Mouse (Mus musculus) adrenal gland, postnatal 0 days (tissue): ENCODE measurements around the gene Sema4f. TPM values are rescaled to one million over a fixed set of nuclear protein-coding genes. Genes with fewer than 3 reads are reported as not detected.

ENCODE experiments used
- polyA plus RNA-seq: library from polyadenylated mRNA; unstranded; fragments of >200 nt; fragmentation: Nextera tagmentation; extraction: Ambion mirVana; gene quantifications from 2 replicates; pipeline ENCODE4 v1.2.1, GENCODE M21; 2015

The Sema4f gene
- 1.8 and 6.6 TPM in 2 replicates for polyA plus RNA-seq

GRCm38 (mm10) chr6:82939167-82939912, at the start of gene Sema4f:
Sema4f (minus strand) TSS chr6:82939769.

GRCm38 (mm10) chr6:82946651-82947050, 7.1 kb upstream of the Sema4f start, which contains the start of gene M1ap:
M1ap (plus strand) TSS chr6:82946902.

Other genes starting within 250 kb of the Sema4f start
- 96.4 and 98.7 TPM in 2 replicates for gene Pole4, start 234.4 kb downstream of the Sema4f start, polyA plus RNA-seq
- 1.1 and 2.3 TPM in 2 replicates for gene Hk2, start 165.3 kb downstream of the Sema4f start, polyA plus RNA-seq
- 0.95 and 1.8 TPM in 2 replicates for gene M1ap, start 7.1 kb upstream of the Sema4f start, polyA plus RNA-seq
- 10.4 and 13.8 TPM in 2 replicates for gene Dok1, start 93.7 kb upstream of the Sema4f start, polyA plus RNA-seq
- gene Loxl3, start 94.4 kb upstream of the Sema4f start, polyA plus RNA-seq: 8.0 and 10.3 TPM in 2 replicates
- 125 and 198 TPM in 2 replicates for gene Aup1, start 114.8 kb upstream of the Sema4f start, polyA plus RNA-seq
- 72.7 and 85.4 TPM in 2 replicates for gene Htra2, start 115.5 kb upstream of the Sema4f start, polyA plus RNA-seq
- 2.2 and 2.9 TPM in 2 replicates for gene Dqx1, start 118.1 kb upstream of the Sema4f start, polyA plus RNA-seq
- gene Tlx2, start 130.5 kb upstream of the Sema4f start, polyA plus RNA-seq: 47.4 and 57.0 TPM in 2 replicates
- gene Pcgf1, start 138.1 kb upstream of the Sema4f start, polyA plus RNA-seq: 77.1 and 86.5 TPM in 2 replicates
- gene Lbx2, start 146.6 kb upstream of the Sema4f start, polyA plus RNA-seq: 32.9 and 50.3 TPM in 2 replicates
- gene Ccdc142, start 161.8 kb upstream of the Sema4f start, polyA plus RNA-seq: 1.6 and 5.7 TPM in 2 replicates
- gene Gm42688, start 161.8 kb upstream of the Sema4f start, polyA plus RNA-seq: 2.5 and 5.4 TPM in 2 replicates
- gene Mrpl53, start 169.3 kb upstream of the Sema4f start, polyA plus RNA-seq: 177 and 257 TPM in 2 replicates
- 25.9 and 42.3 TPM in 2 replicates for gene Mogs, start 175.7 kb upstream of the Sema4f start, polyA plus RNA-seq
- 78.7 and 93.8 TPM in 2 replicates for gene Wbp1, start 181.8 kb upstream of the Sema4f start, polyA plus RNA-seq
- gene Ino80b, start 185.7 kb upstream of the Sema4f start, polyA plus RNA-seq: 13.7 and 17.2 TPM in 2 replicates
- gene Rtkn, start 195.7 kb upstream of the Sema4f start, polyA plus RNA-seq: 16.9 and 27.2 TPM in 2 replicates
- gene Wdr54, start 216.6 kb upstream of the Sema4f start, polyA plus RNA-seq: 2.9 and 4.3 TPM in 2 replicates
- 0.41 and 0.72 TPM in 2 replicates for gene 1700003E16Rik, start 216.6 kb upstream of the Sema4f start, polyA plus RNA-seq
- 60.7 and 63.9 TPM in 2 replicates for gene Dctn1, start 226.2 kb upstream of the Sema4f start, polyA plus RNA-seq